Mouse (Mus musculus): ENCODE data around the gene Zzz3. TPM values are rescaled to one million over a fixed set of nuclear protein-coding genes. Genes with fewer than 3 reads are reported as not detected.
A peak's percentile ranks its signal among the peaks of the same experiment; 100 is the strongest.

Zzz3 gene
- total RNA-seq, 2 experiments from 2014 or later, result 49.5 to 52.6 TPM

DNA sequence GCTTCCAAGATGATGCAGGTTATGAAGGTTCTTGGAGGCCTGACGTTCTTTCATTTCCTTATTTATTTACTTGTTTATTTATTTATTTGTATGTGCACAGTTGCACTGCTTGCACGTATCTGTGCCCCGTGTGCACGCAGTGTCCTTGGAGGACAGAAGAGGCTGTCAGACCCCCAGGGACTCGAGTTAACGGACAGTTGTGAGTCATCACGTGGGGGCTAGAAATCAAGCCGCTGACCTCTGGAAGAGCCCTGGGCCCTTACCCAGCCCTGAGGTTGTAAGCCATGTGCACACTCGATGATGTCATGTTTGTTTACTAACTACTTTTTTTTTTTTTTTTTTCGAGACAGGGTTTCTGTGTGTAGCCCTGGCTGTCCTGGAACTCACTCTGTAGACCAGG is 75.1 kb downstream of the Zzz3 start:
- Histone ChIP-seq H3K27ac (no peak overlapping the region), H3K4me3 (no peak overlapping the region)
- TF ChIP-seq CTCF (IDR thresholded peaks at IDR 0.05), result no peak
- DNase-seq (ENCODE audit: extremely low spot score in 1 of 2, low spot score in 2 of 2), result no peak
- intact Hi-C loops (cut with DNase I), result no loop called here

DNA sequence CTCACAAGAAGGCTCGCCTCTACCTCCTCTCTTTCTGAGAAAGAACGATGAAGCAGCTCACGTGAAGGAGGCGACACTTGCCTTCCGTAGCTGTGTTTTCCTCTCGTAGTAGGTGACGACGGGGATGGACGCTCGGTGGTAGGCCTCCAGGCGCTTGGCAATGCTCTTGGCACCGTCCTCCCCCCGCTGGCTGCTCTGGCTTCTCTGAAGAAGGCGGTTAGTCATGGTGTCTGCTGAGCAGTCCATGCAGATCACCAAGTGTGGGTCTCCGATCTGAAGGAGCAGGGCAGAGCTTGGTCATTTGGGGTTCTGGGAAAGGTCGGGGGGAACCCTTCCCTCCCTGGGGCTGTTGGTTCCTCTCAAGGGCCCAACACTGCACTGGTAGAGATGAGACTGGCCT is 77.4 kb downstream of the Zzz3 start:
- DNase-seq (ENCODE audit: extremely low spot score in 1 of 2, low spot score in 2 of 2), result no peak
- Histone ChIP-seq H3K27ac (no peak overlapping the region), H3K4me3 (no peak overlapping the region)
- TF ChIP-seq CTCF (IDR thresholded peaks at IDR 0.05), result no peak
- intact Hi-C loops (cut with DNase I), result no loop called here

DNA sequence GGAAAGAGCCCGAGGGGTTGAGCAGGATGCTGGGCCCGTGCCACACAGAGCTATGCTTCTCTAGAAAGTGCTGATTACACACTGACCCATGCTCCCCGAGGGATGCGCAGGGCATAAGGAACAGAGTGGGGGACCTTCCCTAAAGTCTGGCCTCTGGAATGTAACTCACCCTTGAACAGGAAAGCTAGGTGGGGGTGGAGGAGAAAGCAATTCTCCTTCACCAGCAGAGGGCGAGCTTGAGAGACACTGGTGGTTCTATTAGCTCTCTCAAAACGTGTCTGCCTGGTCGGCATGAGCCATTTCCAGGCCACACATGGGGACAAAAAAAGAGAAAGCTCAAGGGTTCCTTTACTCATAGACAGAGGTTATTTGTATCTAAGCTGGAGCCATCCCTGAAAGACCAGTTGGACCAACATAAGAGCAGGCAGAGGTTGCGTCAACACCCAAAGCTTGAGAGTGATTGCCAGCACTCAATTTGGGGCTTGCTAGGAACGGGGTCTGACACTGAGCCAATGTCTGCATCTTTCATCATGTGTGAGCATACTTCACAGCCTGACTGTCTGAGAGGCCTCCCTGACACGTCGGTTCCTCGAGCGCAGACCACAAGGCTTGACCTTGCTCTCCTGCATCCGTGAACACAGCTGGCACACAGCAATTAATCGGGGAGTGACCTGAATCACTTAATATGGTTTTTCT is 79.5 kb downstream of the Zzz3 start:
- TF ChIP-seq CTCF (IDR thresholded peaks at IDR 0.05), result peak; percentile 74
- intact Hi-C loops (cut with DNase I), result loop anchor here (2.0 to 5.0 kb wide), 4 partner anchors 77 to 1423 kb away; partner anchors contain the start of genes Ak5 and Zzz3
- peak; percentile 42 to 52 for DNase-seq (ENCODE audit: extremely low spot score in 1 of 2, low spot score in 2 of 2)
- H3K4me3 ChIP-seq, result no peak overlapping the region
- no peak overlapping the region for H3K27ac ChIP-seq

DNA sequence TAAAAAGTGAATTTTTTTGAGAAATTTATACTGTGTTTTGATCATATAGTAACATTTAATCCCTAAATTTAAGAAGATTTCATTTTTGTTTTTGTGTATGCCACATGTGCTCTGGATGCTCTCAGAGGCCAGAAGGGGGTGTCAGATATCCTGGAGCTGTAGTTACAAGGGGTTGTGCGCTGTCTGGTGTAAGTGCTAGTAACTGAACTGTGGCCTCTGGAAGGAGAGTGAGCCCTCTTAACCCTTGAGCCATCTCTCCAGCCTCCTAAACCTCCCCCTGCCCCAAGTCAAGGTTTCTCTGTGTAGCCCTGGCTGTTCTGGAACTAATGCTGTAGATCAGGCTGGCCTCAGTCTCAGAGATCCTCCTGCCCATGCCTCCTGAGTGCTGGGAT is 80.0 kb downstream of the Zzz3 start:
- intact Hi-C loops (cut with DNase I), result loop anchor here (2.0 to 5.0 kb wide), 4 partner anchors 78 to 1422 kb away; partner anchors contain the start of genes Ak5 and Zzz3
- DNase-seq (ENCODE audit: extremely low spot score in 1 of 2, low spot score in 2 of 2), result no peak
- no peak for TF ChIP-seq CTCF (IDR thresholded peaks at IDR 0.05)
- no peak overlapping the region for H3K4me3 ChIP-seq
- no peak overlapping the region for H3K27ac ChIP-seq

DNA sequence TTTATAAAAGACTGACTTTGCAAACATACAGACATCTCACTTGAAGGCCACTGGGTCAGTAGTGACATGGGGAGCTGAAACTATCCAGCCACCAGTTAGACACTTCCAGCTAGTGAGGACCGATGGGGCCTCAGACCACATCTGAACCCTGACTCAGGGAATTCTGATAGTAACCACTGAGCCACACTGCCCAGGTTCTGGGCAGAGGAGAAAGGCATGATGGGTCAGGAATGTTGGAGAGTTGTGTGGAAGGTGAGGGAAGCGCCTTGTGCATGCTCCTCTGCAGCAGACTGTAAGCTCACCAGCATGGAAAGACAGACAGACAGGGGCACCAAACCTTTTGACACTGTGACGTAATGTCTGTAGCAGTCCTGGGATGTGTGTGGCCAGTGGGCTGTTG is 80.6 kb downstream of the Zzz3 start:
- intact Hi-C loops (cut with DNase I), result loop anchor here (2.0 to 5.0 kb wide), 4 partner anchors 79 to 1421 kb away; partner anchors contain the start of genes Ak5 and Zzz3
- H3K27ac ChIP-seq, result no peak overlapping the region
- no peak for TF ChIP-seq CTCF (IDR thresholded peaks at IDR 0.05)

DNA sequence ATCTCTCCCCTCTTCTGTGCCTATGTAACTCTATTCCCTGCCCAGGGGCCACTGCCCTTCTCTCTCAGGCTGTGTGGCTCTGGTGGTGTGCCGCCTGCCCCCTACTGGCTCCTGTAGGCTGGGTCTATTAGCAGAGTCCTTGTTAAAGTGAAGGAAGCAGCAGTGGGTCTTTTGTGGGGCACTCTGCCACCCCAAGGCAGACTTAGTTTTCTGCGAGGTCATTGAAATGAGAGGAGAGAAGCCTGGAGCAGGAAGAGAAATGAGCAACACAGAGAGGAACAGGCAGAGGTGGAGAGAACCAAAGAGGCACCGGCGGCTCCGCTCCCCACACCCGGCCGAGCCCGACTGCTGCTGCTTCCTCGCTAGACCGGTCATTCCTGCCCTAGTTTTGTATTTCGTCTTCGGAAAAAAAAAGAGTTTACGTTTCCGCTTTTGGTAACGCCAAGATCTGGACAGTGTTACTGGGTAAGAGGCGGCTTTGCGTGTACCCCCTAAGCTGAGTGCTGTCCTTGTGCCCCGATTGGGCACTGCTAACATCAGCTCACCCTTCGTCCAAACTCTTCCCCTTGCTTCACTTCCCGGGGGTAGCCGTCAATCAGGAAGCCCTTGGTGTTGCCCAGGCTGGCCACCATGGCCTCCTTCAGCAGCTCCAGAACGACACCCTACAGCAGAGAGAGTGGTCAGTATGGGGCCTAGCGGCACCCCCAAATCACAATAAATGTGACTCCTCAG is 82.7 kb downstream of the Zzz3 start:
- peak in 1 of 2 experiments; percentile 48 for DNase-seq (ENCODE audit: extremely low spot score in 1 of 2, low spot score in 2 of 2)
- H3K27ac ChIP-seq, result peak overlapping the region; percentile 54; the same call in 1 of the 2 replicates
- H3K4me3 ChIP-seq, result peak overlapping the region; percentile 44
- peak; percentile 67 for TF ChIP-seq CTCF (IDR thresholded peaks at IDR 0.05)
- intact Hi-C loops (cut with DNase I), result loop anchor here (5.0 kb wide), 3 partner anchors 81 to 1419 kb away; partner anchors contain the start of genes Ak5 and Zzz3

More for the DNA sequence above, 80.6 kb downstream of the Zzz3 start:
- no peak overlapping the region for H3K4me3 ChIP-seq
- no peak for DNase-seq (ENCODE audit: extremely low spot score in 1 of 2, low spot score in 2 of 2)

DNA sequence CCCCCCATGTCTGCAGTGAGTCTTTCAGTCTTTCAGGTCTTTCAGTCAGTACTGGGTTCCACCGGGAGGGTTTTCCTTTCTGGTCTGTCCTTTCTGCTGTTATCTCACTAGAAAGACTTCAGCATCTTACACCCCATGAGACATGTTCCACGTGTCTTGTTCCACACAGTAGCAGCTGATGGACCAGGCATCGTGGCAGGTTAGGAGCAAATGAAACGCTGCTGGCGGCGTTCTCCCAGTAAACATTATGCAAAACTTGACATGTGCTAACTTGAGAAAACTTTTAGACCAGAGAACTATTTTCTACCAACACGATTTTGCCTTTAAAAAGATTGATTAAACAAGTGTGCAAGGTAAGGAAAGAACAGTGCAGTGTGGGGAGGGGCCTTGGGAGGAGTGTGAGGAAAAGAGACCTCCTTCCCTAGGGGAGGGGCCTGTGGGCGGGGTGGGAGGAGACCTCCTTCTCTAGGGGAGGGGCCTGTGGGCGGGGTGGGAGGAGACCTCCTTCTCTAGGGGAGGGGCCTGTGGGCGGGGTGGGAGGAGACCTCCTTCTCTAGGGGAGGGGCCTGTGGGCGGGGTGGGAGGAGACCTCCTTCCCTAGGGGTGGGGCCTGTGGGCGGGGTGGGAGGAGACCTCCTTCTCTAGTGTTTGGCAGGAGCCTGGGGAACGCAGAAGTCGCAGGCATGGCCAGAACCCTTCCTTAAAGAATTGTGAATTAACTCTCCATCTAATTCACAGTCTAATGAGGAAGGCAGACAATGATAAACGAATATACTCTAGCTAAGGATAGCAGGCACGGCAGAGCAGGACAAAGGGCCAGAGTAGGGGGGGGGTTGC is 83.5 kb downstream of the Zzz3 start:
- H3K4me3 ChIP-seq, result peak overlapping the region; percentile 44
- intact Hi-C loops (cut with DNase I), result loop anchor here (5.0 kb wide), 3 partner anchors 82 to 1418 kb away; partner anchors contain the start of genes Ak5 and Zzz3
- DNase-seq (ENCODE audit: extremely low spot score in 1 of 2, low spot score in 2 of 2), result no peak
- no peak for TF ChIP-seq CTCF (IDR thresholded peaks at IDR 0.05)
- H3K27ac ChIP-seq, result no peak overlapping the region

DNA sequence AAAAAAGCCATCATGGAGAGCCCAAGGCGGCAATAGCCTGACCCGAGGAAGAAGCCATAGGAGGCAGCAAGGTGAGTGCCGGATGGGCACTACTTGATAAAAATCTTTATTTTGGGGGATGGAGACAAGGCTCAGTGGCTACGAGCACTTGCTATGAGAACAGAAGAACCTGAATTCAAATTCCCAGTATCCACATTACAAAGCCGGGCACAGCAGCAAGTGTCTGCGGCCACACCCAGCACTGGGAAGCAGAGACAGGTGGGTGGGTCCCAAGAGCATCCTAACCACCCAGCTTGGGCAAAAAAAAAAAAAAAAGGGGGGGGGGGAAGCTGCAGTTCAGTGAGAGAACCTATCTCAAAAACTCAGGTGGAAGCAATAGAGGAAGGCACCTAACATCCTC is 85.1 kb downstream of the Zzz3 start:
- TF ChIP-seq CTCF (IDR thresholded peaks at IDR 0.05), result no peak
- Histone ChIP-seq H3K27ac (no peak overlapping the region), H3K4me3 (no peak overlapping the region)
- intact Hi-C loops (cut with DNase I), result no loop called here
- DNase-seq (ENCODE audit: extremely low spot score in 1 of 2, low spot score in 2 of 2), result no peak

- no peak overlapping the region for H3K4me3 ChIP-seq
- DNase-seq (ENCODE audit: extremely low spot score in 1 of 2, low spot score in 2 of 2), result no peak
- intact Hi-C loops (cut with DNase I), result no loop called here
- H3K27ac ChIP-seq, result no peak overlapping the region
- no peak for TF ChIP-seq CTCF (IDR thresholded peaks at IDR 0.05)
Observed at GRCm38 (mm10) chr3:152482182-152482581, 86.9 kb downstream of the Zzz3 start.

- intact Hi-C loops (cut with DNase I), result no loop called here
- no peak overlapping the region for H3K4me3 ChIP-seq
Observed at GRCm38 (mm10) chr3:152483800-152484199, 88.5 kb downstream of the Zzz3 start.

DNA sequence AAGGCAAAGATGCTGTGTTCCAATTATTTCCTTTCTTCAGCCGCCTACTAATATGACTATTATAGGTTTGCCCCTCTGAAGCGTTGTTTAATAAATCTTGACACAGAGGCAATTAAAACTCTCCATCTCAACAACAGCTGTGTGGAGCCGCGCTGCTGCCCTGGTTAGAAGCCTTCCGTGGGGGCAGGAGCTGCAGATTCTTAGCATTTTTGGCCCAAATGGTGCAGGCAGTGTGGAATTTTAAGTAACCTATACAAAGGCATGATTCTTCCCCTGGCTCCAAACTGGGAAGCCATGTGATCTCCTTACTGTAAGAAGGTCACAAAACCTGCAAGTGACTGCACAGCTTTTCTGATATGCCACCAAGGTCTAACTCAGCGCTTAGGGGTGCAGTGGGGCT is 88.9 kb downstream of the Zzz3 start:
- Histone ChIP-seq H3K4me3 (no peak overlapping the region), H3K27ac (peak overlapping the region; percentile 53; the same call in 1 of the 2 replicates)
- intact Hi-C loops (cut with DNase I), result no loop called here
- no peak for DNase-seq (ENCODE audit: extremely low spot score in 1 of 2, low spot score in 2 of 2)
- TF ChIP-seq CTCF (IDR thresholded peaks at IDR 0.05), result no peak

More at GRCm38 (mm10) chr3:152483800-152484199, 88.5 kb downstream of the Zzz3 start:
- no peak for DNase-seq (ENCODE audit: extremely low spot score in 1 of 2, low spot score in 2 of 2)
- H3K27ac ChIP-seq, result peak overlapping the region; percentile 53; the same call in 1 of the 2 replicates
- TF ChIP-seq CTCF (IDR thresholded peaks at IDR 0.05), result no peak
